Mouse (Mus musculus) limb, embryonic 14.5 days (tissue): ENCODE data around the gene Vta1. TPM values are rescaled to one million over a fixed set of nuclear protein-coding genes. Genes with fewer than 3 reads are reported as not detected.

Experiments used
- ATAC-seq: fragments of 200-750 bp; cut with Nextera tagmentation; 2 replicates; pipeline ENCODE4 v1.8.0; 2017; ENCODE audit warnings: low read depth, moderate number of reproducible peaks, moderate TSS enrichment; ENCODE audit not compliant: low FRiP score
- DNase-seq: peaks from one replicate; pipeline ENCODE4 v3.0.0-alpha.2; 2015; ENCODE audit warnings: low spot score
- H3K27ac ChIP-seq: fragments of 300-500 bp; sonication (generic); replicated peaks from 2 replicates; pipeline ENCODE4 v1.5.1; 2014; ENCODE audit warnings: low read depth, mild to moderate bottlenecking, low read length, moderate library complexity, mixed read lengths
- H3K27me3 ChIP-seq: fragments of 300-500 bp; sonication (generic); 2 replicates; pipeline ENCODE4 v1.6.1; 2014; ENCODE audit warnings: low read length, mixed read lengths; ENCODE audit not compliant: control insufficient read depth, insufficient read depth
- H3K36me3 ChIP-seq: fragments of 300-500 bp; sonication (generic); 2 replicates; pipeline ENCODE4 v1.6.1; 2014; ENCODE audit warnings: mild to moderate bottlenecking, low read length, moderate library complexity, mixed read lengths; ENCODE audit not compliant: control insufficient read depth, insufficient read depth
- H3K4me1 ChIP-seq: fragments of 300-500 bp; sonication (generic); 2 replicates; pipeline ENCODE4 v1.6.1; 2014; ENCODE audit warnings: antibody characterized with exemption, low read length, mixed read lengths; ENCODE audit not compliant: control insufficient read depth, insufficient read depth
- H3K4me2 ChIP-seq: fragments of 300-500 bp; sonication (generic); replicated peaks from 2 replicates; pipeline ENCODE4 v1.6.1; 2014; ENCODE audit warnings: low read depth, mild to moderate bottlenecking, low read length, moderate library complexity; ENCODE audit not compliant: severe bottlenecking
- H3K4me3 ChIP-seq: fragments of 300-500 bp; sonication (generic); replicated peaks from 2 replicates; pipeline ENCODE4 v1.5.1; 2014; ENCODE audit warnings: low read length
- H3K9ac ChIP-seq: fragments of 300-500 bp; sonication (generic); 2 replicates; pipeline ENCODE4 v1.6.1; 2014; ENCODE audit warnings: mild to moderate bottlenecking, low read depth, low read length, moderate library complexity; ENCODE audit not compliant: severe bottlenecking
- H3K9me3 ChIP-seq: fragments of 300-500 bp; sonication (generic); 2 replicates; pipeline ENCODE4 v1.6.1; 2016; ENCODE audit warnings: low read length; ENCODE audit not compliant: control insufficient read depth
- POLR2A ChIP-seq: fragments of 200-500 bp; IDR thresholded peaks from 2 replicates; pipeline ENCODE4 v1.8.0; 2012; ENCODE audit warnings: inconsistent platforms, mild to moderate bottlenecking, moderate library complexity, borderline replicate concordance; ENCODE audit not compliant: insufficient read depth, insufficient read length; ENCODE audit errors: extremely low read depth
- WGBS: fragments of 180-500 bp; shearing (Covaris S2); extraction: QIAGEN DNeasy Blood & Tissue Kit; methylation state at CpG from one replicate; pipeline ENCODE4 v1.1.7; 2014; 5-methylcytosine and 5-hydroxymethylcytosine counted together
- polyA plus RNA-seq, 2 experiments: library from polyadenylated mRNA; depleted of rRNA in 1 of 2; stranded (reverse) in 1 of 2; unstranded in 1 of 2; fragments of >200 nt; fragmentation: Nextera tagmentation in 1 of 2; extraction: Ambion mirVana in 1 of 2; gene quantifications; 2 replicates each; pipeline versions ENCODE4 v1.2.1 to v1.2.3; 2012 to 2014

Gene Vta1
- polyA plus RNA-seq, 2 experiments, result 75.2 to 103 TPM

DNA sequence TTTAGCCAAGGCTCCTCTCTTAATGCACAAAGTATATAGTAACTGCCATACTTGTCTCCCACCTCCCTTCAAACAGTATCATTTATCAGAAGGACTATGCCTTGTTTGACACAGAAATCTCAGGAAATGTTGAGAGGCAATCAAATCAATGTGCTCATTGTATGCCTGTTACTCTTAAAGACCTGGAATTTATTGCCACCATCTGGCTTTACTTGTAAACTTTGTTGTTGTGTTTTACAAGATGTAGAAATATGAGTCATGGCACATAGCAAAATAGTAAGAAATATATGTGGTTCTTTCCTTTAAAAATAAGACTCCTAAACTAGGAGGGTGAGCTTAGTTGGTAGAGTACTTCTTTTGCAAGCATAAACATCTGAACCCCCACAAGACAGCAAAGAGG is 89.9 kb downstream of the Vta1 start:
- no peaks in the 10 kb centered on the region for H3K27me3 ChIP-seq
- no peak overlapping the region for H3K4me3 ChIP-seq
- H3K9me3 ChIP-seq, result 0 out of 2 replicates have a peak, but pooled peaks cover 4% of the 10 kb centered on the region
- no peak for ATAC-seq
- no peak overlapping the region for H3K4me2 ChIP-seq
- H3K4me1 ChIP-seq, result 0 out of 2 replicates have a peak, but pooled peaks cover 7% of the 10 kb centered on the region
- H3K9ac ChIP-seq, result no peak overlapping the region
- no peaks in the 10 kb centered on the region for H3K36me3 ChIP-seq
- DNase-seq, result peak; percentile 64
- 0 out of 2 replicates have a peak overlapping the region, but pooled peaks have one; percentile 4 for H3K27ac ChIP-seq
- TF ChIP-seq POLR2A, result no peak

DNA sequence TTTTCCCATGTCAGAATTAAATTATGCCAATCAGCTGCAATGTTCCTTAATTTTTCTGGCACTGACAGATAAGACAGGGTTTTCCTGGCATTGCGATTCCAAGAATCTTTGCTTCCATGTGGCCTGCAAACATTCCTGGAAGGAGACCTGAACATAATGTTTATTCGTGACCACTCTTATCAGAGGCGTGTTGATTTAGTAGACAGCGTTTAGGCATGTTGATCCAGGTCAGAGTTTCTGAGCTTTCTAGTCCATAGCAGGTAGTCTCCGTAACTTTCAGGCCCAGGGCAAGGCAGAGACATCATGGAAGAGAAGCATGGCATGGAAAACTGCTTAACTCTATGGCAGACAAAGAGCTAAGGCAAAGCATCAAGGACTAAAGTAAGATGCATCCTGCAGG is 97.8 kb downstream of the Vta1 start:
- DNase-seq, result no peak
- no peak for ATAC-seq
- Histone ChIP-seq H3K27me3 (no peaks in the 10 kb centered on the region), H3K9me3 (no peaks in the 10 kb centered on the region), H3K4me1 (no peaks in the 10 kb centered on the region), H3K4me2 (no peak overlapping the region), H3K4me3 (no peak overlapping the region), H3K9ac (no peak overlapping the region), H3K27ac (no peak overlapping the region), H3K36me3 (no peaks in the 10 kb centered on the region)
- 93% methylated on average over 5 of the region's 5 CpGs for WGBS
- TF ChIP-seq POLR2A, result no peak

Other genes starting within 250 kb of the Vta1 start
- gene Adgrg6, start 159.9 kb downstream of the Vta1 start, polyA plus RNA-seq (2012; rRNA removed), result 10.4 and 11.8 TPM in 2 replicates
- gene Adgrg6, start 159.9 kb downstream of the Vta1 start, polyA plus RNA-seq (2014; fragmentation: Nextera tagmentation; extraction: Ambion mirVana), result 10.0 and 10.4 TPM in 2 replicates
- 0.37 and 0.38 TPM in 2 replicates for gene Nmbr, start within 50 bp of the Vta1 start, polyA plus RNA-seq (2012; rRNA removed)
- 0.33 TPM in 1 of 2 replicates, not detected in the other for gene Nmbr, start within 50 bp of the Vta1 start, polyA plus RNA-seq (2014; fragmentation: Nextera tagmentation; extraction: Ambion mirVana)
- gene Gje1, start 12.7 kb upstream of the Vta1 start, polyA plus RNA-seq (2012; rRNA removed), result 0.09 TPM in 1 of 2 replicates, not detected in the other
- gene Gje1, start 12.7 kb upstream of the Vta1 start, polyA plus RNA-seq (2014; fragmentation: Nextera tagmentation; extraction: Ambion mirVana), result 0.14 TPM in 1 of 2 replicates, not detected in the other